Mouse (Mus musculus) liver, postnatal 0 days (tissue): ENCODE measurements around the gene Slc51a. TPM values are rescaled to one million over a fixed set of nuclear protein-coding genes. Genes with fewer than 3 reads are reported as not detected.

Experiments used
- ATAC-seq: fragments of 200-750 bp; cut with Nextera tagmentation; 2 replicates; pipeline ENCODE4 v1.8.0; 2017; ENCODE audit warnings: mild to moderate bottlenecking, moderate library complexity
- DNase-seq: peaks from one replicate; pipeline ENCODE4 v3.0.0-alpha.2; 2016
- H3K27ac ChIP-seq: fragments of 300-500 bp; sonication (generic); 2 replicates; pipeline ENCODE4 v1.5.1; 2014; ENCODE audit warnings: antibody characterized with exemption, moderate library complexity, mild to moderate bottlenecking, low read depth
- H3K27me3 ChIP-seq: fragments of 300-500 bp; sonication (generic); 2 replicates; pipeline ENCODE4 v1.6.1; 2014; ENCODE audit warnings: low read length, control low read depth, mixed read lengths; ENCODE audit not compliant: insufficient read depth
- H3K36me3 ChIP-seq: fragments of 300-500 bp; sonication (generic); replicated peaks from 2 replicates; pipeline ENCODE4 v1.6.1; 2014; ENCODE audit warnings: mild to moderate bottlenecking, control low read depth, low read length, moderate library complexity, mixed read lengths; ENCODE audit not compliant: insufficient read depth
- H3K4me1 ChIP-seq: fragments of 300-500 bp; sonication (generic); 2 replicates; pipeline ENCODE4 v1.6.1; 2014; ENCODE audit warnings: antibody characterized with exemption, mild to moderate bottlenecking, control low read depth; ENCODE audit not compliant: insufficient read depth
- H3K4me2 ChIP-seq: fragments of 300-500 bp; sonication (generic); 2 replicates; pipeline ENCODE4 v1.6.1; 2014; ENCODE audit warnings: low read depth, mild to moderate bottlenecking, low read length, moderate library complexity, mixed read lengths
- H3K4me3 ChIP-seq: fragments of 300-500 bp; sonication (generic); 2 replicates; pipeline ENCODE4 v1.5.1; 2014; ENCODE audit warnings: low read depth, low read length
- H3K9ac ChIP-seq: fragments of 300-500 bp; sonication (generic); replicated peaks from 2 replicates; pipeline ENCODE4 v1.6.1; 2014; ENCODE audit warnings: mild to moderate bottlenecking, moderate library complexity
- H3K9me3 ChIP-seq: fragments of 300-500 bp; sonication (generic); 2 replicates; pipeline ENCODE4 v1.6.1; 2016; ENCODE audit warnings: mild to moderate bottlenecking, control low read depth, low read length, mixed read lengths
- CTCF ChIP-seq: sonication (generic); IDR thresholded peaks from 2 replicates; pipeline ENCODE4 v1.5.1; 2016; ENCODE audit warnings: antibody characterized with exemption, low read depth
- EP300 ChIP-seq: IDR thresholded peaks from 2 replicates; pipeline ENCODE4 v1.6.1; 2016; ENCODE audit warnings: antibody characterized with exemption, low read depth, mild to moderate bottlenecking
- WGBS: fragments of 180-500 bp; shearing (Covaris S2); extraction: QIAGEN DNeasy Blood & Tissue Kit; methylation state at CpG from one replicate; pipeline ENCODE4 v1.1.7; 2014; ENCODE audit not compliant: insufficient replicate concordance; 5-methylcytosine and 5-hydroxymethylcytosine counted together
- polyA plus RNA-seq: library from polyadenylated mRNA; unstranded; fragments of >200 nt; fragmentation: Nextera tagmentation; extraction: Ambion mirVana; gene quantifications from 2 replicates; pipeline ENCODE4 v1.2.1, GENCODE M21; 2015

Gene Slc51a
- polyA plus RNA-seq, 1 experiment from 2014 or later, result 1.0 TPM

- ATAC-seq, result 0 out of 2 replicates have a peak, but pooled peaks have one; percentile 16
- no peak overlapping the region for H3K27ac ChIP-seq
These were observed 31.6 kb downstream of the Slc51a start for GRCm38 (mm10) chr16:32456086-32456485.

GRCm38 (mm10) chr16:32454646-32455045 lies 33.0 kb downstream of the Slc51a start:
- Histone ChIP-seq H3K4me1 (peaks cover 32% of the 10 kb centered on the region), H3K27me3 (no peaks in the 10 kb centered on the region), H3K36me3 (peaks cover 52% of the 10 kb centered on the region), H3K9ac (no peak overlapping the region), H3K4me2 (no peak overlapping the region), H3K27ac (peak overlapping the region; percentile 56; the same call in 1 of the 2 replicates), H3K9me3 (no peaks in the 10 kb centered on the region), H3K4me3 (no peak overlapping the region)
- ATAC-seq, result no peak
- WGBS, result 96% methylated on average over 5 of the region's 5 CpGs
- no peak for DNase-seq
- TF ChIP-seq CTCF (no peak), EP300 (no peak)

More at GRCm38 (mm10) chr16:32456086-32456485, 31.6 kb downstream of the Slc51a start:
- Histone ChIP-seq H3K4me1 (peaks cover 17% of the 10 kb centered on the region), H3K4me2 (no peak overlapping the region), H3K4me3 (no peak overlapping the region), H3K27me3 (no peaks in the 10 kb centered on the region), H3K9ac (no peak overlapping the region), H3K36me3 (peaks cover 56% of the 10 kb centered on the region), H3K9me3 (no peaks in the 10 kb centered on the region)
- TF ChIP-seq EP300 (no peak), CTCF (no peak)
- DNase-seq, result no peak

GRCm38 (mm10) chr16:32453102-32453501 lies 34.6 kb downstream of the Slc51a start:
- WGBS, result 73% methylated on average over 8 of the region's 8 CpGs
- peak overlapping the region; percentile 32; the same call in 1 of the 2 replicates for H3K4me2 ChIP-seq
- H3K36me3 ChIP-seq, result peaks cover 42% of the 10 kb centered on the region
- DNase-seq, result peak; percentile 68
- ATAC-seq, result peak; percentile 75
- peak overlapping the region; percentile 79 for H3K27ac ChIP-seq
- no peak overlapping the region for H3K9ac ChIP-seq
- H3K27me3 ChIP-seq, result no peaks in the 10 kb centered on the region
- H3K4me1 ChIP-seq, result peaks cover 46% of the 10 kb centered on the region
- H3K4me3 ChIP-seq, result no peak overlapping the region
- TF ChIP-seq EP300 (peak; percentile 39; the same call in 1 of the 2 replicates), CTCF (no peak)
- H3K9me3 ChIP-seq, result no peaks in the 10 kb centered on the region

- Histone ChIP-seq H3K9me3 (no peaks in the 10 kb centered on the region), H3K36me3 (peaks cover 26% of the 10 kb centered on the region), H3K27me3 (no peaks in the 10 kb centered on the region), H3K4me3 (peak overlapping the region; percentile 17; the same call in 1 of the 2 replicates), H3K27ac (peak overlapping the region; percentile 85), H3K9ac (peak overlapping the region; percentile 3; the same call in 1 of the 2 replicates), H3K4me1 (peaks cover 51% of the 10 kb centered on the region), H3K4me2 (peak overlapping the region; percentile 68)
- no peak for TF ChIP-seq EP300
- no peak for TF ChIP-seq CTCF
- WGBS, result 89% methylated on average over 2 of the region's 2 CpGs
- DNase-seq (no peak), ATAC-seq (0 out of 2 replicates have a peak, but pooled peaks have one; percentile 12)
These were observed 37.5 kb downstream of the Slc51a start for GRCm38 (mm10) chr16:32450133-32450532.

- H3K4me3 ChIP-seq, result peak overlapping the region; percentile 17; the same call in 1 of the 2 replicates
- peak overlapping the region; percentile 35; the same call in 1 of the 2 replicates for H3K9ac ChIP-seq
- DNase-seq, result peak; percentile 40
- TF ChIP-seq EP300 (peak; percentile 88), CTCF (no peak)
- peak overlapping the region; percentile 68 for H3K4me2 ChIP-seq
- 46% methylated on average over 3 of the region's 3 CpGs for WGBS
- peaks cover 52% of the 10 kb centered on the region for H3K4me1 ChIP-seq
- H3K36me3 ChIP-seq, result peaks cover 22% of the 10 kb centered on the region
- peak; percentile 87 for ATAC-seq
- H3K27ac ChIP-seq, result peak overlapping the region; percentile 85
- no peaks in the 10 kb centered on the region for H3K27me3 ChIP-seq
- no peaks in the 10 kb centered on the region for H3K9me3 ChIP-seq
These were observed 38.0 kb downstream of the Slc51a start for GRCm38 (mm10) chr16:32449665-32450064.

- ATAC-seq, result no peak
- H3K4me2 ChIP-seq, result no peak overlapping the region
- no peak for DNase-seq
These were observed 41.0 kb downstream of the Slc51a start for GRCm38 (mm10) chr16:32446563-32447138.

More at GRCm38 (mm10) chr16:32446563-32447138, 41.0 kb downstream of the Slc51a start:
- WGBS, result 64% methylated on average over 2 of the region's 2 CpGs
- Histone ChIP-seq H3K36me3 (peaks cover 2% of the 10 kb centered on the region; the same call in 1 of the 2 replicates), H3K27me3 (no peaks in the 10 kb centered on the region), H3K27ac (no peak overlapping the region), H3K9ac (no peak overlapping the region), H3K4me3 (no peak overlapping the region), H3K4me1 (peaks cover 53% of the 10 kb centered on the region), H3K9me3 (no peaks in the 10 kb centered on the region)
- TF ChIP-seq CTCF, result no peak
